Mouse (Mus musculus): Measurements from ENCODE around the gene Lims1. TPM values are rescaled to one million over a fixed set of nuclear protein-coding genes. Genes with fewer than 3 reads are reported as not detected.
"Not testable (repeated sequence)": the region's sequence is repeated elsewhere in the genome, so short reads cannot be mapped to it uniquely, and the experiment has no call there.

Lims1 gene
- polyA plus RNA-seq (2016; fragmentation: Nextera tagmentation; extraction: Ambion mirVana) = 98.1 and 102 TPM in 2 replicates

GRCm38 (mm10) chr10:58323028-58323991, at the start of gene Lims1:
Gene Lims1 (plus strand): TSS chr10:58323466.
- Histone ChIP-seq H3K27me3 (ENCODE audit: poor library complexity, severe bottlenecking) (no peaks in the 10 kb centered on the region), H3K9me3 (no peaks in the 10 kb centered on the region), H3K4me1 (peaks cover 28% of the 10 kb centered on the region), H3K4me3 (peak within 1 kb of the TSS; percentile 81), H3K27ac (peak within 1 kb of the TSS; percentile 93), H3K36me3 (replicated peaks) (no peaks in the 10 kb centered on the region)
- DNase-seq (ENCODE audit: extremely low spot score, low spot score) = peak; percentile 98
- WGBS = under 1% methylated on average over 83 of the region's 86 CpGs

DNA sequence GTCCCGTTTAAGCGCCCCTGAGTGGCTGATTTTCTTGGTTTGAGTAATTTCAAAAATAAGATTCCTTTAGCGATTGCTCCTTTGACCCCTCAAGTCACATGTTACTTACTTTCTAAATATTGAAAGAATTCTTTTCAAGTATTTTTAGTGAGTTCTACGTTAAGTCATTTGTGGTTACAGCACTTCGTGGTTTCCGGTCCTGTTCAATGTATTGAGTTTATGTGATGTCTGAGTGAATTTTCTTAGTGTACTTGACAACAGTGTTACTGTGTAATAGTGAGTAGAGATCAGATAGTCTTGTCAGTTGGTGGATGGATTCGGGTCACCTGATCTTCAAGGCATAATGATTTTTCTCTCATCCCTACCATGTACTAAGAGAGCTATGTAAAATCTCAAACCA, 41.0 kb upstream of the Lims1 start:
- DNase-seq (ENCODE audit: extremely low spot score, low spot score) = no peak
- Histone ChIP-seq H3K9me3 (no peaks in the 10 kb centered on the region), H3K27me3 (ENCODE audit: poor library complexity, severe bottlenecking) (no peaks in the 10 kb centered on the region), H3K36me3 (replicated peaks) (peaks cover 82% of the 10 kb centered on the region), H3K27ac (no peak overlapping the region), H3K4me3 (no peak overlapping the region), H3K4me1 (no peaks in the 10 kb centered on the region)
- WGBS = 91% methylated on average over 7 of the region's 7 CpGs

- DNase-seq (ENCODE audit: extremely low spot score, low spot score) = no peak
- Histone ChIP-seq H3K36me3 (replicated peaks) (peaks cover 99% of the 10 kb centered on the region), H3K27ac (no peak overlapping the region), H3K4me1 (no peaks in the 10 kb centered on the region), H3K9me3 (no peaks in the 10 kb centered on the region), H3K27me3 (ENCODE audit: poor library complexity, severe bottlenecking) (no peaks in the 10 kb centered on the region), H3K4me3 (no peak overlapping the region)
- 88% methylated on average over 3 of the region's 3 CpGs for WGBS
These were observed 32.5 kb upstream of the Lims1 start for GRCm38 (mm10) chr10:58290742-58291141.

DNA sequence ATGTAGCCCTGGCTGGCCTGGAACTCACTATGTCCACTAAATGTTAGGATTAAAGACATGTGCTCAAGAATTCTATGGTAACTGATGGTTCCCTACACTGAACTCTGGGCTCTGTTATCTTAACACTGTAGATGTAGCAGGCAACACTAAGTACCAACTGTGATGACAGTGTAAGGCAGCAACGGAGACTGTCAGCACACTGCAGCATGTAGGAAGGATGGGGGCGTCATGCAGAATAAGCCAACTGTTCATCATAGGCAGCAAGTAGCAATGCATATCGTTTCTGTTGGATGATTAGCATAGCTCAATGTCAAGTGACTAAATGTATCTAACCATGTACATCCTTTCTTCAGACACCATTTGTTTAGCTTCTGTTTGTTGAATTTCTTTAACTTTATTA, 29.0 kb upstream of the Lims1 start:
- no peaks in the 10 kb centered on the region for H3K9me3 ChIP-seq
- peaks cover 99% of the 10 kb centered on the region for H3K36me3 ChIP-seq (replicated peaks)
- no peaks in the 10 kb centered on the region for H3K27me3 ChIP-seq (ENCODE audit: poor library complexity, severe bottlenecking)
- H3K4me1 ChIP-seq = no peaks in the 10 kb centered on the region
- no peak for DNase-seq (ENCODE audit: extremely low spot score, low spot score)
- H3K27ac ChIP-seq = no peak overlapping the region
- WGBS = 93% methylated on average over 3 of the region's 3 CpGs
- H3K4me3 ChIP-seq = no peak overlapping the region

- Histone ChIP-seq H3K4me1 (no peaks in the 10 kb centered on the region), H3K4me3 (no peak overlapping the region), H3K27ac (no peak overlapping the region), H3K27me3 (ENCODE audit: poor library complexity, severe bottlenecking) (no peaks in the 10 kb centered on the region), H3K36me3 (replicated peaks) (peaks cover 99% of the 10 kb centered on the region), H3K9me3 (no peaks in the 10 kb centered on the region)
- WGBS = 96% methylated on average over 3 of the region's 3 CpGs
- no peak for DNase-seq (ENCODE audit: extremely low spot score, low spot score)
These were observed 27.7 kb upstream of the Lims1 start for GRCm38 (mm10) chr10:58295605-58296004.

GRCm38 (mm10) chr10:58304996-58305395, 18.3 kb upstream of the Lims1 start:
- Histone ChIP-seq H3K36me3 (replicated peaks) (peaks cover 70% of the 10 kb centered on the region), H3K4me1 (no peaks in the 10 kb centered on the region), H3K9me3 (no peaks in the 10 kb centered on the region), H3K4me3 (no peak overlapping the region), H3K27ac (no peak overlapping the region), H3K27me3 (ENCODE audit: poor library complexity, severe bottlenecking) (no peaks in the 10 kb centered on the region)
- 94% methylated on average over 7 of the region's 7 CpGs for WGBS
- DNase-seq (ENCODE audit: extremely low spot score, low spot score) = no peak

DNA sequence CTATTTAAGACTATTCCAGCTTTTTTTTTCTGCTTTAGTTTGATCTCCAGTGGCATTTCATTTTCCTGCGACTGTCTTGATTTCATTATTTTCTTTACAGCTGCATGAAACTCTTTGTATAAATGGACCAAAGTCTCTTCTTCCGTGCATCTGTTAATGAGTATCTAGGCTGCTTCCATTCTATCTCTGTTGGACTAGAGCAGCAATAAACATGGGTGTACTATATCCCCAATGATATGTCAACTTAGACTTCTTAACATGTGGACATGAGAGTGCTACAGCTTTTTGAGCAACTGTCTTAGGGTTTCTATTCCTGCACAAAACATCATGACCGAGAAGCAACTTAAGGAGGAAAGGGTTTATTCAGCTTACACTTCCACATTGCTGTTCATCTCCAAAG, 16.4 kb upstream of the Lims1 start:
- Histone ChIP-seq H3K9me3 (no peaks in the 10 kb centered on the region), H3K27me3 (ENCODE audit: poor library complexity, severe bottlenecking) (no peaks in the 10 kb centered on the region), H3K27ac (no peak overlapping the region), H3K4me3 (no peak overlapping the region), H3K36me3 (replicated peaks) (peaks cover 65% of the 10 kb centered on the region), H3K4me1 (no peaks in the 10 kb centered on the region)
- DNase-seq (ENCODE audit: extremely low spot score, low spot score) = no peak
- 95% methylated on average over 3 of the region's 3 CpGs for WGBS

- 78% methylated on average over 1 of the region's 1 CpGs for WGBS
- Histone ChIP-seq H3K27me3 (ENCODE audit: poor library complexity, severe bottlenecking) (no peaks in the 10 kb centered on the region), H3K36me3 (replicated peaks) (peaks cover 50% of the 10 kb centered on the region), H3K27ac (no peak overlapping the region), H3K4me1 (no peaks in the 10 kb centered on the region), H3K4me3 (no peak overlapping the region), H3K9me3 (peaks cover 7% of the 10 kb centered on the region)
- DNase-seq (ENCODE audit: extremely low spot score, low spot score) = no peak
These were observed 12.5 kb upstream of the Lims1 start for GRCm38 (mm10) chr10:58310791-58311190.

GRCm38 (mm10) chr10:58312887-58313286, 10.4 kb upstream of the Lims1 start:
- no peaks in the 10 kb centered on the region for H3K27me3 ChIP-seq (ENCODE audit: poor library complexity, severe bottlenecking)
- no peak overlapping the region for H3K27ac ChIP-seq
- peaks cover 7% of the 10 kb centered on the region for H3K9me3 ChIP-seq
- peaks cover 36% of the 10 kb centered on the region for H3K36me3 ChIP-seq (replicated peaks)
- no peak overlapping the region for H3K4me3 ChIP-seq
- no peaks in the 10 kb centered on the region for H3K4me1 ChIP-seq
- 95% methylated on average over 5 of the region's 5 CpGs for WGBS
- DNase-seq (ENCODE audit: extremely low spot score, low spot score) = no peak

- WGBS = 89% methylated on average over 3 of the region's 3 CpGs
- no peaks in the 10 kb centered on the region for H3K27me3 ChIP-seq (ENCODE audit: poor library complexity, severe bottlenecking)
These were observed 2.4 kb upstream of the Lims1 start for GRCm38 (mm10) chr10:58320881-58321280.

DNA sequence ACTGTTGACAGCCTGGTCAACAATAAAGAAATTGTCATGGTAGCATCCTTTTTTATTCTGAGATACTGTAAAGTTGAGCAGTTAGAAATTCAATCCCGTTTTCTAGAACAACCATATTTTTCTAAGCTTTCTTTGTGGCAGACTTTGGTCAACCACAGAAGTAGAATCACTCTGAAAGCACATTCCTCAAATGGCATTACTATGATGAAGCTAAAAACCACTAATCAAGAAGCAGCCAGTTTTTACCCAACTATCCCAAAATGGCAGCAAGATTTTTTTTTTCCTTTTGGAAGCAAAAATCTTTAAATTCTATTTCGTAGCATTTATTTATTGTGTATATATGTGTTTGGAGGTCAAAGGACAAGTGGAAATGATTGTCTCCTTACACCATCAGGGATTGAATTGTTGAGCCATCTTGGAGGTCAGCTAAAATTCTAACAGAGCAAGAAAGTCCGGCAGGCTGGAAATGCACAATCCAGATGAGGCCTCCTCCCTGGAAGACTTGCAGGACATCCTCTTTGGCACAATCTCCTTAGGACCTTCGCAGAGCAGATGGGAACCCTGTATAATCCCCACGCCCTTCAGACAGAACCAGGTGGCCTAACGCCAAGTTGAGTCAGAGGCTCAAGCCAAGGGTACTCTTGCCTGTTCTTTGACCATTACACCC, 772 bp upstream of the Lims1 start:
- H3K4me3 ChIP-seq = peak overlapping the region; percentile 81
- no peak for DNase-seq (ENCODE audit: extremely low spot score, low spot score)
- 39% methylated on average over 6 of the region's 6 CpGs for WGBS

More at GRCm38 (mm10) chr10:58320881-58321280, 2.4 kb upstream of the Lims1 start:
- DNase-seq (ENCODE audit: extremely low spot score, low spot score) = no peak
- no peak overlapping the region for H3K27ac ChIP-seq
- H3K4me1 ChIP-seq = peaks cover 23% of the 10 kb centered on the region
- H3K4me3 ChIP-seq = no peak overlapping the region
- H3K9me3 ChIP-seq = no peaks in the 10 kb centered on the region
- no peaks in the 10 kb centered on the region for H3K36me3 ChIP-seq (replicated peaks)

DNA sequence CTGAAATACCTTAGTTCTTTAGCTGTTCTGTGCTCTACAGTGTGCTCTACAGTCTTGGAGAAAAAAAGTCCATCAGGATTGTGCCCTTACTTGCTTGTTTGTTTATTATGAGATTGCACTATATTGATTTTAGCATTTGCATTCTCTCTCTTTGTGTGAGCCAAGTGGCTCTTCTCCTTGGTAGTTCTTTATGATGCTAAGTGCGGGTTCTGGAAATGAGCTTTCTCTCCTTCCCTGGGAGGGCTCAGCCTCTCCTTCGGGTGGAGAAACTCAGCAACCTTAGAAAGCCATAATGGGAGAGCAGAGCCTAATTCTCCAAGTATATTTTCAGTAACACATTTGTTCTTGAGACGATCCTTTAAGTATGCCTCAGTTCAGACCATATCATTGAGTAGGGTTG, 3.0 kb downstream of the Lims1 start:
- Histone ChIP-seq H3K9me3 (no peaks in the 10 kb centered on the region), H3K4me3 (no peak overlapping the region), H3K36me3 (replicated peaks) (peaks cover 2% of the 10 kb centered on the region; the same call in 1 of the 2 replicates), H3K27ac (no peak overlapping the region), H3K4me1 (peaks cover 28% of the 10 kb centered on the region), H3K27me3 (ENCODE audit: poor library complexity, severe bottlenecking) (no peaks in the 10 kb centered on the region)
- DNase-seq (ENCODE audit: extremely low spot score, low spot score) = no peak
- 61% methylated on average over 3 of the region's 3 CpGs for WGBS

More for the DNA sequence above, 772 bp upstream of the Lims1 start:
- Histone ChIP-seq H3K4me1 (peaks cover 28% of the 10 kb centered on the region), H3K9me3 (no peaks in the 10 kb centered on the region), H3K27me3 (ENCODE audit: poor library complexity, severe bottlenecking) (no peaks in the 10 kb centered on the region), H3K36me3 (replicated peaks) (no peaks in the 10 kb centered on the region), H3K27ac (peak overlapping the region; percentile 93)

GRCm38 (mm10) chr10:58327836-58328235, 4.6 kb downstream of the Lims1 start:
- H3K4me3 ChIP-seq; H3K9me3 ChIP-seq; DNase-seq (ENCODE audit: extremely low spot score, low spot score); H3K27me3 ChIP-seq (ENCODE audit: poor library complexity, severe bottlenecking); H3K36me3 ChIP-seq (replicated peaks); H3K27ac ChIP-seq: not testable (repeated sequence)
- WGBS = 97% methylated on average over 6 of the region's 6 CpGs
- H3K4me1 ChIP-seq = peaks cover 23% of the 10 kb centered on the region

All from forebrain, embryonic 10.5 days (tissue).